Mouse (Mus musculus): Measurements from ENCODE around the gene Ccdc124. TPM values are rescaled to one million over a fixed set of nuclear protein-coding genes. Genes with fewer than 3 reads are reported as not detected.
"Not testable (repeated sequence)": the region's sequence is repeated elsewhere in the genome, so short reads cannot be mapped to it uniquely, and the experiment has no call there.

Gene Ccdc124
- total RNA-seq, 2 experiments from 2014 or later = 11.7 to 14.2 TPM

DNA sequence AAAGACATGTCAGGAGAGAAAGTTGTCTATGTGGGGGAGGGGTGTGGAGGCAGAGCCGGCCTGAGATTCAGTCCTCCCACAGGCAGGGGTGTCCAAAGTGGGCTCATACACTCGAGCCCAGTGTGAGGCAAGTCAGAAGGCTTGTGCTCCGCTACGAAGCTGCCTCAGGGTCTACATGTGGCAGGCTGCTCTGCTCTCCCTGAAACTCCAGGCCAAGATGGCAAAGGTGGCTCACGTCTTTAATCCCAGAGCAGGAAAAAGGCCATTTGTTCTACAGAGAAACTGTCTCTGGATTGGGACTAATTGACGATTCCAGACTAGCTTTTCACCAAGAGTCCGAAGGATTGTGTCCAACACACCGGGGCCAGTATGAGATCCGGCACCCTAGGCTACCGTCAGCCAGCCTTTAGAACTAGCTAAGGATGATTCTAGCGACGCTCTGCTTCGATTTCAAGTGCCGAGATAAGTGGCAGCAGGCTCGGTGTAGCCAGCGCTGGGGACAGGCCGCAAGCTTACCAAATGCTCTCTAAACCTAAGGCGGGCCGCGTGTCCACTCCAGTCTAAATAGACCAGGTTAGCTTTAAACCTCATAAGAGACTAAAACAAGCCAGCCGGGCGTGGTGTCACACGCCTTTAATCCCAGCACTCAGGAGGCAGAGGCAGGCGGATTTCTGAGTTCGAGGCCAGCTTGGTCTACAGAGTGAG is 22.7 kb upstream of the Ccdc124 start:
- no peak for ATAC-seq (replicated peaks; ENCODE audit: low FRiP score, poor library complexity, severe bottlenecking)

DNA sequence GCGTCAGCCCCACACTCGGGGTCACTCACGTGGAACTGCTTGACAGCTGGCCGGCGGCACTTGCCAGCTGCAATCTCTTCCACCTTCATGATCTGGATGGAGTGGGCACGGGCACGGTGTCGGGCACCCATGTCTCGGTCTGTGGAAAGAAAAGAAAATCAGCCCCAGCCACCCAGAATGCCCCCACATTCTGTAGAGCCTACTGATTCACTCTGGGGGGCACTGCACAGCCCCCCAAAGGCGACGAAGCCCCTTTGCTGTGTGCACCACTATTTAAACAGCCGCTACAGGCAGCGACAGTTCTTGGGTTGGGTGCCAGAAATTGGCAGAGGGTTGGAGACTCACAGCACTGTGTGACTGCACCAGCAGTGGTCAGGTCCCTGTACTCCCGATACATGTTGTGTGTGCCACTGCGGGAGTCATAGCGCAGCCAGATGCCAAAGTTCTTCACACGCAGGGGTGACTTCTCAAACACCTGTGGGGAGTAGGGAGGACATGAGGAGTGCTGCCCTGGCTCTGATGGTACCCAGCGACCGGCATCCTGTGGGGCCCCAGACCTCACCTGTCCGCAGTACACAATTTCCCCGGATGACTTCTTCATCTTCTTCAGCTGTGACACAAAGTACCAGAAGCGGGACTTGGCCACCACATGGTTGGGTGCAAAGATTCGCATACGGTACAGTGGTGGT is 22.0 kb upstream of the Ccdc124 start:
- not testable (repeated sequence) for ATAC-seq (replicated peaks; ENCODE audit: low FRiP score, poor library complexity, severe bottlenecking)

DNA sequence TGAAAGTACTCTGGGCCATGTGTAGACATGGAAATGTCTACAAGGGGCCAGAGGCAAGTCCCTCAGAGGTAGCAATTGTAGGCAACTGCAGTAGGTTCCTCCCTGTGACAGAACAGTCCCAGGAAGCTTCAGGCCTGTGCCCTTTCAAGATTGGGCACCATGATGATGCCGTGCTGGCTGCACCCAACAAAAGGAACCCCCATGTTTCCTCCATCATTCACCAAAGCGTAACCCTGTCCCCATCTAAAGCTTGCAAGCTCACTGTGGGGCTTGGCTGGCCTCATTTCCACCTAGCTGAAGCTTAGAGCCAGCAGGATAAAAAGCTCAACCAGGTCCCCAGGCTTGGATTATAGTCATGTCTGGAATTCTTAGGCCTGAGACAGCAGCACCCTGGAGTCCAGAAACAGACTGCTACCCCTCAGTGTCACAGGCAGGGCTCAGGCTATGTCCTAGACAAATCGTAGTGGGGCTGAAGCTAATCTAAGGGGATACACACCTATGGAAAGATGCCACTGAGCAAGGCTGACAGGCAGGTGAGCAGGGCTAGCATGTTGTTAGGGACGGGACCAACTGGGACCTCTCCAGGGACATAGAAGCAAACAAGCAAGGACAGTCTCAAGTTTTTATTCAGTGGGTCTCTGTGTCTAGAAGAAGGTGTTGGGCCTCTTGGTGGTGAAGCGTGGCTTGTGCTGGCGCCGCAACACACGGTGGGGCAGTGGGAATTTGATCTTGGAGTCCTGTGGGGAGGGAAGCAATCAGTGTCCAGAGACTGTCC is 21.2 kb upstream of the Ccdc124 start:
- no peak for ATAC-seq (replicated peaks; ENCODE audit: low FRiP score, poor library complexity, severe bottlenecking)

DNA sequence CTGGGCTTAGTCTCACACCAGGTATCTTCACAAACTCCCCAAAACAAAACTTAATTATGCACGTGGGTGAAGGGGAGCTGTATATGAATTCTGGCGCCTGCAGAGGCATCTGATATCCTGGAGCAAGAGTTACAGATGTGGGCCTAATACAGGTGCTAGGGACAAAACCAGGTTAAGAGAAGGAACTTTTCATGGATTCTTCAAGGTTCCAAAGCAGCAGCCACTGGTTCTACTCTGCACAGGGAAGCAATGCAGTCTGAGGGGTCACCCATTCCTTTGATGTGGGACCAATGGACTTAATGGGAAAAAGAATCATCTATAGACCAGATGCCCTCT is 20.6 kb upstream of the Ccdc124 start:
- ATAC-seq (replicated peaks; ENCODE audit: low FRiP score, poor library complexity, severe bottlenecking) = no peak

DNA sequence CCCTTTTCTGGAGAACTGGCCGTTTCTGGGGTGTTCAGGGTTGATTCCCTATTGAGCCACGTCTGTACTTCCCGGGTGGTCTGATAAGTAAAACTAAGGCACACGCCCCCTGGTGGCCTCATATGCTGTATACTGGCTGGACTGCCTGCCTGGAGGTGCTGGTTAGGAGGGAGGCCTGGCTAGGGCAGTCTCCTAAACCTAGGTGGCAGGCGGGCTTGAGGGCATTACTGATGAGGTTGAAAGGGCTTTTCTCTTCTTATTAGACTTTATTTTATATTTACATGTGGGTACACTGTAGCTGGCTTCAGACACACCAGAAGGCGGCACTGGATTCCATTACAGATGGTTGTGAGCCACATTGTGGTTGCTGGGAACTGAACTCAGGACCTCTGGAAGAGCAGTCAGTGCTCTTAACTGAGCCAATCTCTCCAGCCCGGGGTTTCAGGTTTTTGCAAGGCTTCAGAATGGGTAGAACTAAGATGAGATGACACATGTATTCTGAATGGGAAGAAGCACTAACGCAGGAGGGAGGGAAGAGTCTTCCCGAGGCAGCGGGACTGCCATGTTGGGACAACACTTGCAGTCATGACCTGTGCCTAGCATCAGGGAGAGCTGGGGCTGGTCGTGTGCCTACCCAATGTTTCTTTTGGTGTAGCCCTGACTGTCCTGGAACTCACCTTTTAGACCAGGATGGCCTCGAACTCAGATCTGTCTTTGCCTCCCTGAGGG is 20.1 kb upstream of the Ccdc124 start:
- 0 out of 2 replicates have a peak, but pooled peaks have one; percentile 27 for ATAC-seq (replicated peaks; ENCODE audit: low FRiP score, poor library complexity, severe bottlenecking)

DNA sequence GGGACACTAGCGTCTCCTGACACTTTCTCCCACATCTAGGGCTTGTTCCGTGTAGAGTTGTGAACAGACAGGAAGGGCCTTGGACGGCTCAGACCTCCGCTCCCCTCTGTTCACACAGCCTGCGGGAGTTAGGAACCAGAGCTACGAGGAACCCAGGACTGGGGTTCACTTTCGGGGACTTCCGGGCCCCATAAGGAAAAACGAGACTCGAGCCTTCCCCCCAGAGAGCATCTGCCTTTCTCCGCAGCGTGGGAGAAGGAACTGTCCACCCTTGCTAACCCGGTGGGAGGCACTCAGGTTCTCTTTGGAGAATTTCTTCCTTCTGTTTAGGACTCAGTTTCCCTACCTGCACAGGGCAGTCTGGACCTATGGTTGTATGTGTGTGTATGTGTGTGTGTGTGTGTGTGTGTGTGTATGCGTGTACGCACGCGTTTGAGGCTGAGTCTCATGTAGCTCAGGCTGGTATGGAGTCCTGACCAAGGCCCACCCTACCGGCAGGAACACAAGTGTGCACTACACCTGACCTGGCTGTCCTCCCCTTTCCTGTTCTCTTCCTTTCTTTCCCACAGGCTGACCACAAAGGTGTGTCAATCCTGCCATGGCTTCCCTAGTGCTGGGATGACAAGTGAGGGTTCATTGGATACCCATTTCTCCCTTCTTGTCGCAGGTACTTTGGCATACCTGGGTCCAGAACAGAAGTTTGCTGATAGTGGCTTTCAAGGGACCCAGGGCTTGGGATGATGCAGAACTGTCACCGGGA is 19.3 kb upstream of the Ccdc124 start:
- ATAC-seq (replicated peaks; ENCODE audit: low FRiP score, poor library complexity, severe bottlenecking) = no peak

DNA sequence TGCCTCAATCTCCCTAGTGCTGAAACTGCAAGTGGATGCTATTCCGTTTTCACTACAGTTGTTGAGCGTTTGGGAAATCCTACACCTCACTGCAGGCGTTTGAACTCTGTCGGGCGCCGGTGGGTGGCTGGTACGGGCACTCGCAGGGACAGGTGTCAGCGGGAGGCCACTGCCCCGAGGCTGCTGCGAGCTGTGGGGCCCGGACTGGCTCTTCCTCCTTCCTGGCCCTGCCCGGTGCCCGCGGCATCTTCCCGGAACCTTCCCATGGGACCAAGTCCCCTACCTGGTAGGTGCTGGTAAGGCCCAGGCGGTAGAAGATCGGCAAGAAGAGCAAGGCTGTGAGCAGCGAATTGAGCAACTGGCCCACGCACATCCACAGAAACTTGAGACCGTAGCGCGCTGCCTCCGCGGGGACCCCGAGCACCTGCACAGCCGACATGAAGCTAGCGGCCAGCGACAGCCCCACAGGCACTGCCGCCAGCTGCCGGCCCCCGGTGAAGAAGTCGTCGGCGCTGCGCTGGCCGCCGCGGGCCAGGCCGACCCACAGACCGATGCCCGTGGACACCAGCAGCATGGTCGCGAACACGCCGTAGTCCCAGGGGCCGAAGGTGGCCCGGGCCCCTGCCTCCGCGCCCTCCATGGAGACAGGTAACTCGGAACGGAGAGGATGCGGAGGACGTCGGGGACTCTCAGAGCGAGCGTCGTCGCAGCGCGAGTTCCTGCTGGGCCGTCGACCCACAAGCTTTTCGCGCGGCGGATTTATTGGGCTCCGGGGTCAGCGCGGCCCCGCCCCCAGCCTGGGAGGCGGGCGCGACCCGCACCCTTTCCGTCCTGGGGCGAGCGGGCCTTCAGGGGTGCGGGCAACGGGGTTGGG is 18.5 kb upstream of the Ccdc124 start, which contains the start of gene Slc5a5:
Slc5a5 (minus strand) TSS at position 736 of the 874 bp plus-strand sequence.
- no peak for ATAC-seq (replicated peaks; ENCODE audit: low FRiP score, poor library complexity, severe bottlenecking)

DNA sequence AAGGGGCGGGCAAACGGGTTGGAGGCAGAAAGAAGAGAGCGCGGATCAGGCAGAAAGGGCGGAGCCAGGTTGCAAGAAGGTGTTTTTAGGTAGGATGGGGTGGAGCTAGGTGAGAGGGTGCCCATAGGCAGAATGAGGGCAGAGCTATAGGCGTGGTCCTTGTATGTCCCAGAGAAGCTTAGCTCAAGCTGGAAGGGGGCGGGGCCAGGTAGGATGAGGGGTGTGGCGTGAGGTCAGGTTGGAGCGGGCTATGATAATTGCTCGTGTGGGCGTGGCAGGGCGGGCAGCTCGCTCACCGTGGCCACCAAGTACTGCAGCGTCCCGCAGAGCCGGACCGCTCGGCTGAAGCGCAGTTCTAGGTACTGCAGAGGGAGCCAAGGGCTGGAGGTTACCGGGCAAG is 17.6 kb upstream of the Ccdc124 start:
- ATAC-seq (replicated peaks; ENCODE audit: low FRiP score, poor library complexity, severe bottlenecking) = no peak

DNA sequence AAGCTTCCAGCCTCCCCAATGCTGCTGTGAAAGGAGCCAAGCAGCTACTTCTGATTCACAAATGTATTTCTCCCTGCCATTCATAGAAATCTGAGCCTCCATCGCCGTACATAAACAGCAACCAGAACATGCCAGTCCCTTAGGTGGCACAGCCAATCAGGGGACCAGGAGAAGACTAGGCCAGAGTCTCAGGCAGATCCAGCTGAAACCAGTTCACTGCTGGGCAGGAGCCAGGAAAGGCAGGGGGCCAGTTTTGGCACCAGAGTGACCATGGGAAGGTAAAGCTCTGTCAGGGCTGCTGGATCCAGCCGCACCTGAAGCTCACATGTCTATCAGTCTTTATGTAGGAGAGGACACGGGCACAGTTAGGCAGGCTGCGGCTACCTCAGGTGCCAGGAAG is 16.9 kb upstream of the Ccdc124 start:
- no peak for ATAC-seq (replicated peaks; ENCODE audit: low FRiP score, poor library complexity, severe bottlenecking)

DNA sequence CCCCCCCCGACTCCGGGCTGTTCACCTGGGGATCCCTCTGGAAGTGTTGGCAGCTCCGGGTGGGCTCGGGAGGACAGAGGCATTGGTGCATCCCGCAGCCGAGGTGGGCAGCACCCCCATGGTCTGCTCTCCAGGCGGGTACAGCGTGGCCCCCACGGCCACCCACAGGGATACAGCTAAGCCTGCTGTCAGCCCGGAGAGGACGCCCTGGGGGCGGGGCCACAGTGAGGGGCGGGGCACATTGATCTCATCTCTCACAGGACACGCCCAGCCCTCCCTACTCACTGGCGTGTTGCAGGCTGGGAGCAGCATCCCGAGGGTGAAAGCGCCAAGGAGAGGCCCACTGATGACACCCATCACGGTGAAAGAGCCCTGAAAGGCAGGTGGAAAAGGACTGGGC is 13.9 kb upstream of the Ccdc124 start:
- ATAC-seq (replicated peaks; ENCODE audit: low FRiP score, poor library complexity, severe bottlenecking) = 0 out of 2 replicates have a peak, but pooled peaks have one; percentile 43

DNA sequence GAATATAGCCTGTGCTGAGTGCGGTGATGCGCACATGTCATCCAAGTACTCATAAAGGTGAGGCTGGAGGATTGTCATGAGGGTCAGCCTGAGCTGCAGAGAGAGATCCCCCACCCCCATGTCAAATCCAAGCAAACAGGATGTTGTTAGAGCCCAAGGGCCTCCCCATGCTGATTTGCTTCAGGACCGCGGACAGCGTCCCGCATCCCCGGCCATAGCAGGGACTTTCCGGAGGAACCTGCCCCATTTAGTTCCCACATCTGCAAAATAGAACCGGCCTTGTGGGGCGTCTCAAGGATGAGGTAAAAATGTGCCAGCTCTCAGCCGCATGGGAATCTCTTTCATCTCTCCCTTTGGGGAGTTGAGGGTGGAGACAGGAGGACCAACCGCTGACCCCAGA is 11.9 kb upstream of the Ccdc124 start:
- ATAC-seq (replicated peaks; ENCODE audit: low FRiP score, poor library complexity, severe bottlenecking) = no peak

DNA sequence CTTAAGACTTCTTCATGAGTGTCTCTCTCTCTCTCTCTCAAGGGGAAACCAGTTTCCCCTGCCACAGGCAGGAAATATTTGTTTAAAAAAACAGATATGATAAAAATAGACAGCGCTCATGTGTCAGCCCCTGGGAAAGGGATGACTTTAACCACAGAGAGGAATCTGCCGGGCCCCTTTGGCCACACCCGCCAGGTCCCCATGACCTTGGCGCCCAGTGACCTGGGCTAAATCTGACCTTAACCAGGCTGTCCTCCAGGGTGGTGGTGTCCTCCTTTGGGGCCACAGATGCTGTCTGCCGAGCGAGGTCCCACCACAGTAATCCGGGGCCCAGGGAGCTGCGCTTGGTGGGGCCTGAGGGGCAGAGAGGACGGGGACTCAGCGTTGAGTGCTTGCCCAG is 10.9 kb upstream of the Ccdc124 start:
- no peak for ATAC-seq (replicated peaks; ENCODE audit: low FRiP score, poor library complexity, severe bottlenecking)

DNA sequence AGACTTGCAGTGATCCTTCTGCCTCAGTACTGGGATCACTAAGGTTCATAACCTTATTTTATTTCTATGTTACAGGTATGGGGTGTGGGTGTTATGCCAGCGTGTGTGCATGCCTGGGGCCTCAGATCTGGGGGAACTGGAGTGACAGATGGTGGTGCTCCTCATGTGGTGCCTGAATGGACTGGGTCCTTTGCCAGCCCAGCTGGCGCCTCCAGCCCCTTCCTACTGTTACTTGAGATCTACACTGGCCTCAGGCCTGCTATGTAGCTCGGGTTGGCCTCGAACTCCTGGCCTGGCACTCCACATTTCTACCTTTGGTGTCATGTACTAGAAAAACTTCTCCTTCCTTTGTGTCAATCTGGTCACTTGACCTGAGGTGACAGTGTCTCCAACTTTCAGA is 10.5 kb upstream of the Ccdc124 start:
- ATAC-seq (replicated peaks; ENCODE audit: low FRiP score, poor library complexity, severe bottlenecking) = no peak

DNA sequence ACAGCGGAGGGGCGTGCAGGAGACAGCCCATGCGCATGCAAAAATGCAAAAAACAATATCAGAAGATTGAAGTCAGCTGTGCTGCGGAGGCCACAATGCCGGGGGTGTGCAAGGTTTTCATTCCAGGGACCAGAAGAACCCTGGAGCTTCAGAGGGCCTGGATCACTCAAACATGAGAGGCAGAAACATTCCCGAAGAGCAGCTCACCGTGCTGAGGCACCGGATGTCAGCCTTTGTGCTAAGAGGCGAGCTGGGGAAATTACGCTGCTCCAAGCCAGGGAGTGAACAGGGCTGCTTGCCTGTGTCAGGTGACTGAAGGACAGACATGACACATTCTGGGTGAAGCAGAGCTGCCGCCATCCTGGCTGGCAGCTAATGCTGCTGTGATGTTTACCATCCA is 6.8 kb upstream of the Ccdc124 start:
- no peak for ATAC-seq (replicated peaks; ENCODE audit: low FRiP score, poor library complexity, severe bottlenecking)

DNA sequence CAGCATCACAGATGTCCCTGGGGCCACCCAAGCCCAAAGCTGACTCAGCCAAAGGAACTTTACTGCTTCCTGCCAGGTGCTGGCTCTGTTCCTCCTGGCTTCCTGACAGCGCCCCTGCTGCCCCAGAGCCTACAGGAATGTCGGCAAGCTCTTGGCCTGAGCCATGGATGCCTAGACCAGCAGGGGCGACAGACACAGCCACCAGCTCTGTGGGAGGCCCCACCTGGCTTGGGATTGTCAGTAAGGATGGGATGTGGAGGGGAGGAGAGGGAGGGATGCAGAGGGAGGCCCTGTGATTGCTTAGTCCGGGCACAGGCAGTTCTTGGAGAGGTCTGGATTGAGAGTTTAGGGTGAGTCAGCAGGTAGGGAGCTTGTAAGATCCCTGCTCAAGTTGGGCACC is 6.4 kb upstream of the Ccdc124 start:
- no peak for ATAC-seq (replicated peaks; ENCODE audit: low FRiP score, poor library complexity, severe bottlenecking)

DNA sequence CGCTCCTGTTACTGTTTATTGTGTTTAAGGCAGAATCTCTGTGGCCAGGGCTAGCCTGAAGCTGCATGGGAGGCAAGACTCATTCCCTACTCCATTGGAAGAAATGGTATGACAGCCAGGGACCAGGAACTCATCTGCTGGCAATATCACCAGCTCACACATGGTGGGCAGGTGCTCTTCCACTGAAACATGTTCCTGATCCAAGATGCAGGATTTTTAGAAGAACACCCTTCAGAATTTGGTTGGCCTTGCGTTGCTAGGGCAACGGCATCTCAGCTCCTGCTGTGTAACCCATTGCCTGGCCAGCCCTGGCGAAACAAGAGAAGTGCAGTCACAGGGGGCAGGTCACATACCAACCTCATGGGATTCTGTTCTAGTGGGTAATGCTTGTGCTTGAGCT is 5.8 kb upstream of the Ccdc124 start:
- no peak for ATAC-seq (replicated peaks; ENCODE audit: low FRiP score, poor library complexity, severe bottlenecking)

DNA sequence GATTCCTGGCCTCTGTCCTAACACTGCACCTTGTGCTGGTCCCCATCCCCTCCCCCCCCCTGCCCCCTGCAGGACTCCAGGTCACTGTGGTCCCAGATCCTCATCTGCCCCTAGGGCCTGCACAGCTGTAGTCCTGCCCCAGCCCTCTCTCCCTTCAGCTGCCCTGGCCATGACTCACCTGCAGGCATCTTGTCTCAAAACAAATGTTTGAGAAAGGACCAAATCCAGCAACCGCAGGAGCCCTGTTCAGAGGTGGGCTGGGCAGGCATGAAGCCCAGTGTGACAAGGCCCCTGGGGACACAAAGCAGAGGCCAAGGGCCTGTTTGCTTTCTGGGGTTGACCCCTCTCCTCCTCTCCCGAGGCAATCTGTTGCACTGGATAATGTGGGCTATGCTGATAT is 4.4 kb upstream of the Ccdc124 start:
- no peak for ATAC-seq (replicated peaks; ENCODE audit: low FRiP score, poor library complexity, severe bottlenecking)

DNA sequence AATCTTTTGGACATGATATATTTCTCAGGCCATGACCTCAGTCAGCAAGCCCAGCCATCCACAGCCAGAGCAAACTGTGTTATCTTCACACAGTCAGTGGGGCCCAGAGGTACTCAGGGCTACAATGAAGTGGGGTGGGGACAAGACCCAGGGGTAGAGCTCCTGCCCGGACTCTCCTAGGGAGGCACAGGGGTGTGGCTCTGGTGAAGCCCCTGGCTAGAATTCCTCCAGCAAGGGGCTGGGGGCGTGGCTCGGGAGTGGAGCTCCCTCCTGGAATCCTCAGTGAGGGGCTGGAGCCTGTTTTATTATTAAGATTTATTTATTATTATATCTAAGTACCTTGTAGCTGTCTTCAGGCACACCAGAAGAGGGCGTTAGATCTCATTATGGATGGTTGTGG is 2.6 kb upstream of the Ccdc124 start:
- no peak for ATAC-seq (replicated peaks; ENCODE audit: low FRiP score, poor library complexity, severe bottlenecking)

DNA sequence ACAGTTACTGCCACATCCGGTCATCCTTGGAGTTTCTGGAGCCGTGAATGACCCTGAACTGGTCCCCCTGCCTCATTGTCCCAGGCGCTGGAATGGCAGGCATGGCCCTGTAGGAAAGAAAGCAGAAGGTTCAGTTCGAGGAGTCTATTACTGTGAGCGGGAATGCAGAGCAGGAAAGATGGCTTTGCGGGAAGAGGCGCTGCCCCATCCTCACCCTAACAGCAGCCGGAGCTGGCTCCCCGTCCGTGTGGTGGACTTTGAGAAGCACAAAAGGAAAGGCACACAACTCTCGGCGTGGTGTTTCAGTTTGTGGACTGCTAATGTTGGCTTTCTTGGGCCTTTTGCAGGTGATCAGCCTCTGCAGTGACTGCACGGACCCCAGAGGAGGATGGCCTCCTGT is 706 bp upstream of the Ccdc124 start:
- ATAC-seq (replicated peaks; ENCODE audit: low FRiP score, poor library complexity, severe bottlenecking) = no peak
